Mouse (Mus musculus): Measurements from ENCODE around the gene Elp6.
"Not testable (repeated sequence)": the region's sequence is repeated elsewhere in the genome, so short reads cannot be mapped to it uniquely, and the experiment has no call there.

Elp6 gene

GRCm38 (mm10) chr9:110320769-110321168 lies 15.8 kb downstream of the Elp6 start:
- no peak for DNase-seq

DNA sequence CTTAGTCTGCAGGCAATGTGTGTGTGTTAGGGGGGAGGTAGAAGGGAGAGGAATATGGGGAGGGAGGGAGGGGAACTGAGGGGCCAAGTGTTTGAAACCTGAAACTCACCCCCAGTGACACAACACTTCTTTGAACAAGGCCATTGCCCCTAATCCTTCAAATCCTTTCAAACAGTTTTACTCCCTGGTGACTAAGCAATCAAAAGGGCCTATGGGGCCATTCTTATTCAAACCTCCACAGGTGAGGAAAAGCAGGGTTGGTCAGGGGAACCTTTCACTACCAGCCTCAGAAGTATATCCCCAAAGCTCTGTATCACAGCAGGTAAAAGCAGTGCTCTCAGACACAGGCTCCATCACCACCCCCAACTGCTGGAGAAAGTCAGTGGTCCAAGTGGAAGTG lies 18.0 kb downstream of the Elp6 start:
- DNase-seq: no peak

- DNase-seq: no peak
Observed at GRCm38 (mm10) chr9:110324181-110324580, 19.2 kb downstream of the Elp6 start.

DNA sequence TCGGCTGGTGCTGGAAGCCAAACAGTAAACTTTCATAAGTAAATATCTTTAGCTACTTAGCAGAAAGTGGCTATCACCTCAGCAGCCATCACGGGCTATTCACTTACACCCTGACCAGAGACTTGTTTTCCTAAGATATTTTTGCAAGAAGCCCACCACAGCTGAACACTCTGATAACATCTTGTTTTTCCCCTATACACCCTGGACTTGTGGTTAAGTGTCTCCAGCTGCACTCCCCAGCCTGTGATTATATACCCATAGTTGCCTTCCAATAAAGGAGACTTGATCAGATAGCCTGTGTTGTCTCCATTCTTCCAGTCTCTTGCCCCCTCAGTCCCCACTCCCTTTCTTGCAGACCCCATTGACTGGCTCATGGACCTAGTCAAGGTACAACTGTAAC lies 23.2 kb downstream of the Elp6 start:
- DNase-seq: no peak

- peak; percentile 23 for DNase-seq
Observed at GRCm38 (mm10) chr9:110328946-110329630, 24.1 kb downstream of the Elp6 start.

DNA sequence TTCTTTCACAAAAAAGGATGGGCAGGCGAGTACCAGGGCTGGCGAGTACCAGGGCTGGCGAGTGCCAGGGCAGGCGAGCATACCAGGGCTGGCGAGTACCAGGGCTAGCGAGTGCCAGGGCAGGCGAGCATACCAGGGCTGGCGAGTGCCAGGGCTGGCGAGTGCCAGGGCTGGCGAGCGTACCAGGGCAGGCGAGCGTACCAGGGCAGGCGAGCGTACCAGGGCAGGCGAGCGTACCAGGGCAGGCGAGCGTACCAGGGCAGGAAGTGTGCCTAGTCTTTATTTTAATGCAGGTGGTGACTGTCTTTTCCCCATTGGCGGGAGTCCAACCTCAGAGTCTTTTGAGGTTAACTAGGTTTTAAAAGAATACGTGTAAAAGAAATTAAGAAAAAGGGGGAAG lies 24.7 kb downstream of the Elp6 start:
- peak; percentile 65 for DNase-seq

DNA sequence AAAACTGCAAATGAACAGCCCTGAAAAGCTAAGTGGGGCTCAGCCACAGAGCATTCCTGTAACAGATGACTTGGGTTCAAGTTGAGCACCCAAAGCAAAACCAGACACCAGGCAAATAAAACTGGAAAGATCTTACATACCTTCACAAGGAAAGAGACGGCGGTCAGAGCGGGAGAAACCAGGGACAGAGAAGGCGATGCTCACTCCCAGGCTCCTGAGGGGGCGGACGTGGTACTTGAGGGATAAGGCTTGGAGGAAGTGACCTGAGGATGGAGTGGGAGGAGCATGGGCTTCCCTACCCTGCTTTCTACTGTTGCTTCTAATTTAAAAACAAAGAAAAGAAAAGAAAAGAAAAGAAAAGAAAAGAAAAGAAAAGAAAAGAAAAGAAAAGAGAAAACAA lies 25.4 kb downstream of the Elp6 start:
- no peak for DNase-seq

DNA sequence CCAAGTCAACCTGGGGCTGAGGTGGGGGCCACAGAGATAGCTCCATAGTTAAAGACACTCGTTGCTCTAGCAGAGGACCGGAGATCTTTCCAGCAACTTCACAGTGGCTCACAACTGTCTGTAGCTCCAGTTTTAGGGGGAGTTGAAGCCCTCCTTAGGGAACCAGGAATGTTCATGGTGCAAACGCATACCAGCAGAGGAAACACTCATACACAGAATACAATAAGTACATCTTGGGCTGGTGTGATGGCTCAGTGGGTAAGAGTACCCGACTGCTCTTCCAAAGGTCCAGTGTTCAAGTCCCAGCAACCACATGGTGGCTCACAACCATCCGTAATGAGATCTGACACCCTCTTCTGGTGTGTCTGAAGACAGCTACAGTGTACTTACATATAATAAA lies 25.9 kb downstream of the Elp6 start:
- not testable (repeated sequence) for DNase-seq

GRCm38 (mm10) chr9:110333135-110333895 lies 28.3 kb downstream of the Elp6 start, which contains the start of gene Scap:
Gene Scap (plus strand): TSS chr9:110333288.
- peak; percentile 98 for DNase-seq

DNA sequence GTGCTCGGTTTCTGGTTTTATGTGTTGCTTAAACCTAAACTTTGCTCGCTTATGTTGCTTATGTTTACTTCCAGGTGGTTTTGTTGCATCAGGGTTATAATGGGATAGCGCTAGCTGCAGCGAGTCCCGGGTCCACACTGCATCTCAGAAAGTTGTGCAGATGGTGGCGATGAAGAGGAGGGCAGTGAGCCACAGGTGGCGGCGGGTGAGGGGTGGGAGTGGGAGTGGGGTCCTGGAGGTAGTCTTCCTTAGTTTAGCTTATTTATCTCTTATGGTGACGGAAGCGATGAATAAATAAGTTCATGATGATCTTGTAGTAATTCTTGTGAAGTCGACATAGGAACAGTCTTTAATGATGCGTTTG lies 28.9 kb downstream of the Elp6 start:
- no peak for DNase-seq

DNA sequence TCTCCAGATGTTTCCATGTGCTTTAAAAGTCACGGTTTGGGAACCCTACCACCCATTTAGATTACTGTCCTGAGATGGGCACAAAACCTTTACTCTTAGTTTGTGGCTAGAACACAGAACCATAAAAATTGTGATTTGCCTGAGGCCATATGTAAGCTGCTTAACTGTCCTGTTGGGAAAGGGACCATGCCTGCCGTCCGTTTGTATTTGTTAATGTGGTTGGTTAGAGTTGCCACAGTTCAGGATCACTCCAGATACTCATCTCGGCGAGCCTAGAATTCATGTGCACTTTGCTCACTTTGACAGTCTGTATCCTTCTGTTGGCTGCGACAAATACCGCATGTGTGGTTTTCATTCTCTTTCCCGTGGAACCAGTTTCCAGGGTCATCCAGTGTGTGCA lies 29.9 kb downstream of the Elp6 start:
- DNase-seq: no peak

- DNase-seq: no peak
Observed at GRCm38 (mm10) chr9:110340037-110340750, 35.2 kb downstream of the Elp6 start.

DNA sequence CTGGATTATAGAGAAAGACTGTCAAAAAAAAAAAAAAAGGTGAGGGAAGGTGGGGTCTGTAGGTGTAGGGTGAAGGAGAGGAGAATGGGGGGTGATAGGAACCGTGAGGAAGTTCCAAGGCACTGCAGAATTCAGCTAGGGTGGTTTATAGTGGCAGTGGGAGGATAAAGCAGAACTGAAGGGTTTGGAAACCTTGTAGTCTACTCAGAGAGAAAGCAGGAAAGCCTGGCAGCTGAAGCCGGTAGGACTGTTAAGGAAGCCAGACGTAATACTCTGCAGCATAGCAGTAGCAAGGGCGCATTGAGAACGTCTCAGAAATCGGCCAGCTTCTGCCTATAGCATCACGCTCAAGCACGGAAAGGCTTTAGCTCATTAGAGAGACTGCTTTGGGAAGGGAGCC lies 37.0 kb downstream of the Elp6 start:
- no peak for DNase-seq

- no peak for DNase-seq
Observed at GRCm38 (mm10) chr9:110343805-110344204, 38.8 kb downstream of the Elp6 start.

- no peak for DNase-seq
Observed at GRCm38 (mm10) chr9:110345057-110345739, 40.2 kb downstream of the Elp6 start.

- DNase-seq: no peak
Observed at GRCm38 (mm10) chr9:110348899-110349298, 43.9 kb downstream of the Elp6 start.

DNA sequence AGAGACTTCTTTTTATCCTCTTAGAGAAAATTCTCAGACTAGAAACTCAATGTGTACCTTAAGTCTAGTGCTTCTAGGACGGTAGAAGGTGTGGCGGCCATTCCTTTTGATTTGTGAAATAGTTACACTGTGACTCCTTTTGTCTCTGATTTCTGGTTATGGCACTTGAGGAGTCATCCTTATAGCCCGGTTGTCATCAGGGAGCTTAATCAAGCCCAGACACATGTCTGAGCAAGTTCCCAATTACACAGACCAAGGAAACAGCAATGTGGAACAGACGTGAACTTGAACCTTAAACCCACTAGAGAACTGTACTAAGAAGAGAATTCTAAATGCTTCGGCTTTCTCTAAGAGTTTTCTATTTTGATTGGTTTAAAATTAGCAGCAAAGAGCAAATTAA lies 45.2 kb downstream of the Elp6 start:
- DNase-seq: no peak

DNA sequence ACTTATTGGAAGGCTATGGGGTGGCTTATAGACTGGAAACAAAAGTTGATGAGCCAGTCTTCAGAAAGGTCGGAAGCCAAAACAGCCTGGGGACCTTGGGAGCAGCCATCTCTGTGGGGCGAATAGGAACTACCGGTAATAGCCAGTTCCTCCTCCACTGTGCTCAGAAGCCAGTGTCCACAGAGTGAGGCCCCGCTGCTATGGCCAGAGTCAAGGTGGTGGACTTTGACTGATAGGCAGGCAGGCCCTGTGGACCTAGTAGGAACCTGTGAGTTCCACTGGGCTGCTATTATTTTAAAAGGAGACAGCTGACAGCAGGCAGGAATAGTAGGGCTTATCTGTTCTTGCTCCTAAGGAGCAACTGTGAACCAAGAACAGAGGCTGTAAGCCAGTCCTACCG lies 45.6 kb downstream of the Elp6 start:
- no peak for DNase-seq

- DNase-seq: no peak
Observed at GRCm38 (mm10) chr9:110351350-110351749, 46.4 kb downstream of the Elp6 start.

GRCm38 (mm10) chr9:110351932-110352632 lies 47.1 kb downstream of the Elp6 start:
- peak; percentile 10 for DNase-seq

DNA sequence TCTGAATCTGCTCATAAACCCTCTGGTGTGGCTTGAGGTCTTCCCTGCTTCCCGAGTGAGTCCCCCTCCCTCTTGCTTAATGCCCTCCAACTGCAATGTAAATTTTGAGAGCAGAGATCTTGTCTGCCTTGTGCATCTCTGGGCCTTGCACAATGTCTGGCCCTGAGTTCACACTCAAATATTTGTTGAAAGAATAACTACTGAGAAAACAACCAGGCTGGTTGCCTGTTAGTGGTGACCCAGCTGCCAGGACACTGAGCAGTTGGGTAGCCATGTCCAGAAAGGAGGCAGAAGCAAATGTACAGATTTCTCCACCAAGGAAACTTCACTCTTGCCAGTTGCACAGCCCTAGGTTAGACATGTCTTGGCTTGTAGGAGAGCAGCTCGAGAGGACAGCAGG lies 53.4 kb downstream of the Elp6 start:
- no peak for DNase-seq

DNA sequence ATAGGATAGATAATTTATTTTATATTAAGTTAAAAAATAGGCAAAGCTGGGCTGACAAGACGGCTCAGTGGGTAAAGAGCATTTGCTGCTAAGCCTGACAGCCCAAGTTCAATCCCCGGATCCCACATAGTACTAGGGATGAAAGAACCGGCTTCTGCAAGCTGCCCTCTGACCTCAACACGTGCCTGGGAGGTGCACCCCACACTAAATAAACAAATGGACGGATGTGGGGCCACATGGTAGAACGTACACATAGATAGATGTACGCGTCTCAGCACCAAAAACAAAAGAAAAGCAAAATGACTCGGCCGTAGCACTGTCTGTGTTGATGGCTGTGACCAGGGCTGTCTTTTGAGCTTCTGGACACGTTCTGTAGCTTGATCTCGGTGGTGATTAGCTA lies 56.3 kb downstream of the Elp6 start:
- DNase-seq: no peak

GRCm38 (mm10) chr9:110362337-110362736 lies 57.4 kb downstream of the Elp6 start:
- no peak for DNase-seq
